Mouse (Mus musculus) olfactory bulb, adult 2 months (tissue): ENCODE measurements around the gene Stoml1. TPM values are rescaled to one million over a fixed set of nuclear protein-coding genes. Genes with fewer than 3 reads are reported as not detected.

ENCODE experiments used
- H3K27ac ChIP-seq: fragments of 200-500 bp; 2 replicates; pipeline ENCODE4 v1.5.1; 2012; ENCODE audit warnings: low read depth, low read length; ENCODE audit not compliant: insufficient read depth
- H3K4me1 ChIP-seq: fragments of 200-500 bp; 2 replicates; pipeline ENCODE4 v1.6.1; 2012; ENCODE audit warnings: low read length; ENCODE audit not compliant: control insufficient read depth, insufficient read depth
- H3K4me3 ChIP-seq: fragments of 200-500 bp; 2 replicates; pipeline ENCODE4 v1.5.1; 2012; ENCODE audit warnings: mild to moderate bottlenecking, low read depth, low read length, moderate library complexity; ENCODE audit not compliant: insufficient read depth
- CTCF ChIP-seq: fragments of 200-500 bp; IDR thresholded peaks from 2 replicates; pipeline ENCODE4 v1.5.1; 2012; ENCODE audit warnings: low read depth, mild to moderate bottlenecking, low read length, moderate library complexity; ENCODE audit not compliant: insufficient read depth
- POLR2A ChIP-seq: fragments of 200-500 bp; IDR thresholded peaks from 2 replicates; pipeline ENCODE4 v1.6.1; 2012; ENCODE audit warnings: mild to moderate bottlenecking, low read depth, low read length, moderate library complexity; ENCODE audit not compliant: insufficient read depth
- WGBS: fragments of 180-500 bp; shearing (Covaris S2); methylation state at CpG from one replicate; pipeline ENCODE4 v1.1.7; 2018; 5-methylcytosine and 5-hydroxymethylcytosine counted together
- polyA plus RNA-seq: library from polyadenylated mRNA; stranded (reverse); fragments of >200 nt; gene quantifications from 2 replicates; pipeline ENCODE4 v1.2.4, GENCODE M21; 2012; ENCODE audit warnings: low replicate concordance; ENCODE audit not compliant: missing spikeins, insufficient read depth, insufficient read length

Stoml1 gene
- polyA plus RNA-seq, 1 experiment: not detected

GRCm38 (mm10) chr9:58308395-58308794 lies 55.4 kb downstream of the Stoml1 start:
- Histone ChIP-seq H3K4me1 (peaks cover 32% of the 10 kb centered on the region), H3K4me3 (no peak overlapping the region), H3K27ac (no peak overlapping the region)
- 38% methylated on average over 6 of the region's 6 CpGs for WGBS
- no peak for TF ChIP-seq POLR2A
- no peak for TF ChIP-seq CTCF

DNA sequence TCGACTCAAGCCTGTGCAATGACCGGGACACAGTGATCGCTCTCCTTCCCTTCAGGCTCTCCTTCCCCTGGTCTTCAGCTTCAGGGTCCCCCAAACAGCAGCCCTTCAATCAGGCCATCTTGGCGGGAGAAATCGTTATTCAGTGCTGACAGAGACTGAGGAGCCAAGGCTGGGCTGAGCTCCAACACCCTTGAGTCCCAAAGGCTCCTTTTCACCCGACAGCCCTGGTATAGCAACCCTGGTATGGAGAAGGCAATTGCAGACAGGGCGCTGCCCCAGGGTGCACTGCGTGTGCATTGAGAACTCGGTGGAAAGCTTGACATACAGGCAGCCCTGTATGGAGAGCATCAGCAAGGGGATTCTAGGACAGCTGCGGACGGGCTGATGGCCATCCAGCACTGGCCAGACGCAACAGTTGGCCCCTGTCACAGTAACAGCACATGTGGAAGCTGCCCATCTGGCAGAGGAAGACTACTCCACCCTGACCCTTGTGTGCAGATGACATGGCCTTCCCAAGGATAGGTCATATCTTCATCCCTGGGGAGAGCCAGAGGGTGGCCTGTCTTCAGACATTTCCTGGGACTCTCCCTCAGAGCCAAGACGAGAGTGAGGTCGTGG lies 57.2 kb downstream of the Stoml1 start:
- no peak overlapping the region for H3K4me3 ChIP-seq
- TF ChIP-seq CTCF (no peak), POLR2A (no peak)
- H3K4me1 ChIP-seq: peaks cover 37% of the 10 kb centered on the region
- 75% methylated on average over 14 of the region's 14 CpGs for WGBS
- H3K27ac ChIP-seq: no peak overlapping the region

GRCm38 (mm10) chr9:58311191-58311910 lies 58.4 kb downstream of the Stoml1 start:
- no peak overlapping the region for H3K27ac ChIP-seq
- H3K4me1 ChIP-seq: peaks cover 38% of the 10 kb centered on the region
- 81% methylated on average over 33 of the region's 33 CpGs for WGBS
- H3K4me3 ChIP-seq: no peak overlapping the region
- TF ChIP-seq POLR2A: no peak

Other genes starting within 250 kb of the Stoml1 start
- gene Cyp11a1, start 246.8 kb upstream of the Stoml1 start, polyA plus RNA-seq: not detected in 2 replicates
- not detected in 2 replicates for gene Stra6, start 189.4 kb upstream of the Stoml1 start, polyA plus RNA-seq
- gene Ccdc33, start 134.3 kb upstream of the Stoml1 start, polyA plus RNA-seq: not detected in 2 replicates
- gene Islr, start 48.9 kb upstream of the Stoml1 start, polyA plus RNA-seq: not detected in 2 replicates
- not detected in 2 replicates for gene Islr2, start 48.8 kb upstream of the Stoml1 start, polyA plus RNA-seq
- not detected in 2 replicates for gene Pml, start 3.4 kb upstream of the Stoml1 start, polyA plus RNA-seq
- not detected in 2 replicates for gene Loxl1, start 60.0 kb downstream of the Stoml1 start, polyA plus RNA-seq
- not detected in 2 replicates for gene Tbc1d21, start 117.3 kb downstream of the Stoml1 start, polyA plus RNA-seq
- gene Insyn1, start 235.4 kb downstream of the Stoml1 start, polyA plus RNA-seq: not detected in 2 replicates